Mouse (Mus musculus) liver, embryonic 14.5 days (tissue): Measurements from ENCODE around the gene Rpap1. TPM values are rescaled to one million over a fixed set of nuclear protein-coding genes. Genes with fewer than 3 reads are reported as not detected.
A peak's percentile ranks its signal among the peaks of the same experiment; 100 is the strongest.
"Not testable (repeated sequence)": the region's sequence is repeated elsewhere in the genome, so short reads cannot be mapped to it uniquely, and the experiment has no call there.

Experiments used
- ATAC-seq: fragments of 200-750 bp; cut with Nextera tagmentation; 2 replicates; pipeline ENCODE4 v1.8.0; 2017; ENCODE audit warnings: moderate number of reproducible peaks, mild to moderate bottlenecking, moderate library complexity; ENCODE audit not compliant: insufficient read depth
- DNase-seq, 3 experiments: peaks; one replicate each; pipeline ENCODE4 v3.0.0-alpha.2; 2012 to 2013; ENCODE audit warnings: low read depth in 3 of 3, low spot score in 3 of 3
- H3K27ac ChIP-seq: fragments of 300-500 bp; sonication (generic); 2 replicates; pipeline ENCODE4 v1.5.1; 2014; ENCODE audit warnings: moderate library complexity, mild to moderate bottlenecking, control low read depth, inconsistent platforms
- H3K27me3 ChIP-seq: fragments of 300-500 bp; sonication (generic); 2 replicates; pipeline ENCODE4 v1.6.1; 2014; ENCODE audit warnings: mild to moderate bottlenecking, low read length, moderate library complexity; ENCODE audit not compliant: control insufficient read depth, insufficient read depth
- H3K36me3 ChIP-seq: fragments of 300-500 bp; sonication (generic); replicated peaks from 2 replicates; pipeline ENCODE4 v1.6.1; 2014; ENCODE audit warnings: low read depth; ENCODE audit not compliant: control insufficient read depth, insufficient read depth
- H3K4me1 ChIP-seq, 2 experiments: fragments of 200-500 bp in 1 of 2; fragments of 300-500 bp in 1 of 2; sonication (generic) in 1 of 2; replicated peaks; 2 replicates each; pipeline ENCODE4 v1.6.1; 2012 to 2014; ENCODE audit warnings: antibody characterized with exemption in 1 of 2, inconsistent platforms in 1 of 2, low read length in 1 of 2; ENCODE audit not compliant: control insufficient read depth in 2 of 2, insufficient read depth in 2 of 2
- H3K4me2 ChIP-seq: fragments of 300-500 bp; sonication (generic); 2 replicates; pipeline ENCODE4 v1.6.1; 2014; ENCODE audit warnings: low read depth, mild to moderate bottlenecking, control low read depth, moderate library complexity
- H3K4me3 ChIP-seq, 2 experiments: fragments of 200-500 bp in 1 of 2; fragments of 300-500 bp in 1 of 2; sonication (generic) in 1 of 2; 2 replicates each; pipeline ENCODE4 v1.5.1; 2012 to 2014; ENCODE audit warnings: low read depth in 2 of 2, low read length in 2 of 2, mild to moderate bottlenecking in 2 of 2, control low read depth in 1 of 2, inconsistent platforms in 1 of 2, moderate library complexity in 1 of 2; ENCODE audit not compliant: insufficient read depth in 1 of 2
- H3K9ac ChIP-seq: fragments of 300-500 bp; sonication (generic); replicated peaks from 2 replicates; pipeline ENCODE4 v1.6.1; 2014; ENCODE audit warnings: mild to moderate bottlenecking, control low read depth, moderate library complexity
- H3K9me3 ChIP-seq: fragments of 300-500 bp; sonication (generic); 2 replicates; pipeline ENCODE4 v1.6.1; 2016; ENCODE audit warnings: low read length, mixed read lengths; ENCODE audit not compliant: control insufficient read depth
- CTCF ChIP-seq: IDR thresholded peaks from 2 replicates; pipeline ENCODE4 v1.5.1; 2016; ENCODE audit warnings: antibody characterized with exemption, low read depth, control low read depth
- EP300 ChIP-seq: IDR thresholded peaks from 2 replicates; pipeline ENCODE4 v1.6.1; 2016; ENCODE audit warnings: antibody characterized with exemption, low read depth
- WGBS: fragments of 180-500 bp; shearing (Covaris S2); extraction: QIAGEN DNeasy Blood & Tissue Kit; methylation state at CpG from one replicate; pipeline ENCODE4 v1.1.7; 2014; ENCODE audit not compliant: insufficient replicate concordance; 5-methylcytosine and 5-hydroxymethylcytosine counted together
- polyA plus RNA-seq, 2 experiments: library from polyadenylated mRNA; depleted of rRNA in 1 of 2; stranded (reverse) in 1 of 2; unstranded in 1 of 2; fragments of >200 nt; fragmentation: Nextera tagmentation in 1 of 2; extraction: Ambion mirVana in 1 of 2; gene quantifications; 2 replicates each; pipeline versions ENCODE4 v1.2.1 to v1.2.3; 2012 to 2014

Rpap1 gene
- polyA plus RNA-seq, 2 experiments = 6.0 to 6.1 TPM

DNA sequence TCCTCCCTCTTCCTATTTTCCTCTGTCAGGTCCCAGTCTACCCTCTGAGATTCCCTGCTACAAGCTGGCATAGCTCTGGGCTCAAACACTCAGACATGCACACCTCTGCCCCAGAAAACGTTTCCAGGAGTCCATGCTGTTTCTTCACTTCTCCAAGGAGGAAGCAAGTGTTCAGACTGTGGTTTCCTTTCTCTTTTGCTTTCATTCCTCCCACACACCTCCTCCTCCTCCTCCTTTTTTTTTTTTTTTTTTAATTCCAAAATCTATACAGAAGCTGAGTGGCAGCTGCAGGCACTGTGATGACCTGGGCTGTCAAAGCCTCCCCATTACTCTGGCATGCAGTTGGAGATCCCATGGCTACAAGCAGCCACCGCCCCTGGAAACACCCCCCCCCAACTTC is 46.8 kb downstream of the Rpap1 start:
- Histone ChIP-seq H3K27ac (no peak overlapping the region), H3K9ac (no peak overlapping the region), H3K36me3 (no peaks in the 10 kb centered on the region), H3K27me3 (peaks cover 19% of the 10 kb centered on the region), H3K4me3 (no peak overlapping the region), H3K4me1 (peaks cover 20 to 26% of the 10 kb centered on the region in 2 experiments), H3K4me2 (peak overlapping the region; percentile 100), H3K9me3 (no peaks in the 10 kb centered on the region)
- no peak for DNase-seq
- 7% methylated on average over 2 of the region's 2 CpGs for WGBS
- ATAC-seq = no peak
- TF ChIP-seq EP300 (no peak), CTCF (no peak)

DNA sequence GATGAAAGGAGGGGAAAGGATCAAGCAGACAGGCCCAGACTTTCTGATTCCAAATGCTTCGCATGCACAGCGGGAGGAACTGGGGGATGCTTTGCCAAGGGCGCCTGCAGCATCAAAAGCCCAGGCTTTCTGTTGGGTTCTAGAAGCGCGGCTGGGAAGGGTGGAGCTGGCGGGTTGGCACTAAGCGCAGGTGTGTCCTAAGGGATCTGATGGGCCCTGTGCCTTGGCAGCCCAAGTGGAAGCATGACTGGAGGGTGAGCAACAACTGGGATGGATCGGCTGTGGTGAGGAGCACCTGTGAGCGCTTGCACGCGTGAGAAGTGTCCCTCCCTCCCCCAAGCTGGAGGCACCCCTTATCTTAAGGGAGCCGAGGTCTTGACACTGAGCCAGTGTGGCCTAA is 50.2 kb downstream of the Rpap1 start:
- WGBS = 24% methylated on average over 12 of the region's 12 CpGs
- ATAC-seq = no peak
- no peak for TF ChIP-seq CTCF
- no peak for TF ChIP-seq EP300
- no peaks in the 10 kb centered on the region for H3K27me3 ChIP-seq
- H3K4me2 ChIP-seq = no peak overlapping the region
- H3K4me3 ChIP-seq = no peak overlapping the region
- no peaks in the 10 kb centered on the region; the same call in 1 of the 2 replicates for H3K36me3 ChIP-seq
- H3K9ac ChIP-seq = no peak overlapping the region
- H3K9me3 ChIP-seq = no peaks in the 10 kb centered on the region
- DNase-seq = no peak
- no peak overlapping the region for H3K27ac ChIP-seq
- peaks cover 4 to 9% of the 10 kb centered on the region in 2 experiments; a peak in 3 of 4 replicates for H3K4me1 ChIP-seq

DNA sequence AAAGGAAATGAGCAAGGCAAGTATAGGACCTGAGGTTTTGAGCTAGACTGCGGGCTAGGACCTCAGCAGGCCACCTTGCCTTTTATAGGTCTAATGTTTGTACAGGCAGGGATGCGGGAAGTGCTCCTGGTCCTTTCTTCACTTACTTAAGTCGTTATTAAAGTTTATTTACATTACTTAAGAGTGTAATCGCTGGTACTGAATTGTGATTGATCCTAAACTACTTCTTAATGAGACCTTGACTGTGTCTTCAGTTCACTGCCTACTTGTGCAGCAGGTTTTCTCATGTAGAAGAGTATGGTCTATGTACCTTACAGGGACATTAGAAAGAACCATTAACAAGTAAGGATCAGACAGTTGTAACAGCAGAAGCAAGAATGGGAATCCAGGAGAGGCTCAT is 56.6 kb downstream of the Rpap1 start:
- 80% methylated on average over 4 of the region's 4 CpGs for WGBS
- no peak overlapping the region for H3K4me2 ChIP-seq
- H3K4me3 ChIP-seq = no peak overlapping the region
- TF ChIP-seq EP300 (no peak), CTCF (no peak)
- no peaks in the 10 kb centered on the region for H3K27me3 ChIP-seq
- H3K27ac ChIP-seq = no peak overlapping the region
- no peak for DNase-seq
- no peak for ATAC-seq
- H3K36me3 ChIP-seq = peaks cover 37% of the 10 kb centered on the region
- H3K9ac ChIP-seq = no peak overlapping the region
- peaks cover 14 to 16% of the 10 kb centered on the region in 2 experiments for H3K4me1 ChIP-seq
- H3K9me3 ChIP-seq = no peaks in the 10 kb centered on the region

DNA sequence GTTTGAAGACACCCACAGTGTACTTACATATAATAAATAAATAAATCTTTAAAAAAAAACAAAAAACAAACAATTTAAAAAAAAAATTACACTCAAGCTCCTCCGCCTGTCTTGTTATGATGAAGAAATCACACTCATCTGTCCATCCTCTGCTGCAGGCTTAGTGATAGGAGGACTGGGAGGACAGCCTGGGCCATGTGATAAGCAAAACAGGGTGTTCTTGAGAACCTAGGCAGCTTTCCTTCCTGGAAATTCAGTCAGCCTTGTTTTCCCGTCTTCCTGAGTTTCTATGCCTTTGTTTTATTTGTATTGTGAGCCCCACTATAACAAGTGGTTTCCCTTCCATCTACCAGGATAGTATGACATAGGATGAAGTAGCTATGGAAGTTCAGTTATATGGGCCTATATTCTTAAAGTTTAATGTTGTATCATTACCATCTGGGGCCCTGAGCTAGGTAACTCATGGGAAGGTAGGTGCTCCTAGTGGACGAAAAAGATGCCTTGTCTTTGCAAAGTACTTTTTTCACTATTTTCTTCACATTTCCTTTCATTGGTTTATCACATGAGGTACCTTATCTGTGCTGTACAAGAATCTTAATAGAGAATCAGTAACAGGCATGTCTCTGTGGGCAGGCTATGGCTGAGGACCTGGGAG is 59.4 kb downstream of the Rpap1 start:
- H3K27ac ChIP-seq = peak overlapping the region; percentile 44
- peak; percentile 91 for ATAC-seq

DNA sequence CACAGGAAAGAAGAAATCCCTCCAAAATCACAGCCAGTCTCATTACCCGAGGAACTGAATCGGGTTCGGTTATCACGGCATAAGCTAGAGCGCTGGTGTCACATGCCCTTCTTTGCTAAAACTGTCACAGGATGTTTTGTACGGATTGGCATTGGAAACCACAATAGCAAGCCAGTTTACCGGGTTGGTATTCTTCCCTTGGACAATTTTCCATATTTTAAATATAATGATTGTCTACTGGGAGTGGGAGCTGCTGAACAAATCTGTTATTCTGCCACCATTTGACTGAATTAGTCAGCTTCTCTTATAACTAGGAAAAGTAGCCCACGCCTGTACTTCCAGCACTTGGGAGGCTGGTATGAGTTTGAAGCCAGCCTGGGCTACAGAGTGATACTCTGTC is 66.3 kb downstream of the Rpap1 start:
- Histone ChIP-seq H3K27me3 (no peaks in the 10 kb centered on the region), H3K36me3 (peaks cover 34% of the 10 kb centered on the region), H3K4me2 (no peak overlapping the region), H3K27ac (no peak overlapping the region), H3K9me3 (no peaks in the 10 kb centered on the region), H3K4me3 (no peak overlapping the region), H3K4me1 (peaks cover 0 to 3% of the 10 kb centered on the region in 2 experiments; a peak in 1 of 4 replicates), H3K9ac (no peak overlapping the region)
- 84% methylated on average over 8 of the region's 8 CpGs for WGBS
- TF ChIP-seq CTCF = no peak
- no peak for TF ChIP-seq EP300
- ATAC-seq (no peak), DNase-seq (no peak)

More for the DNA sequence above, 59.4 kb downstream of the Rpap1 start:
- DNase-seq = peak; percentile 64 to 66 (median 65)
- 37% methylated on average over 3 of the region's 3 CpGs for WGBS
- TF ChIP-seq CTCF (no peak), EP300 (peak; percentile 75)
- H3K9me3 ChIP-seq = no peaks in the 10 kb centered on the region
- H3K9ac ChIP-seq = no peak overlapping the region
- H3K4me3 ChIP-seq = no peak overlapping the region
- H3K4me1 ChIP-seq = peaks cover 16% of the 10 kb centered on the region in 2 experiments
- H3K27me3 ChIP-seq = no peaks in the 10 kb centered on the region
- H3K4me2 ChIP-seq = peak overlapping the region; percentile 41
- peaks cover 42% of the 10 kb centered on the region for H3K36me3 ChIP-seq

DNA sequence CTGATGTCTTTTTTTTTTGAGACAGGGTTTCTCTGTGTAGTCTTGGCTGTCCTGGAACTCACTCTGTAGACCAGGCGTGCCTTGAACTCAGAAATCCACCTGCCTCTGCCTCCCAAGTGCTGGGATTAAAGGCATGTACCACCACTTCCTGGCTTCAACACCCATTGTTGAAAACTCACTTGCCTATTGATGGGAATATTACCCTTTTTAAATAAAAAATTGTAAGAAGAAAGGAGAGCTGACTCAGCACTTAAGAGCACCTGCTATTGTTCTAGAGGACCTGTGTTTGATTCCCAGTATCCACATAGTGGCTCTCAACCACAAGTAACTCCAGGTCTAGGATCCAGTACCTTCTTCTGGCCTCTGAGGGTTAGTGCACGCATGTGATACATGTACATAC is 71.5 kb downstream of the Rpap1 start:
- H3K27ac ChIP-seq, H3K9me3 ChIP-seq, H3K4me3 ChIP-seq, ATAC-seq, H3K27me3 ChIP-seq, DNase-seq, H3K4me2 ChIP-seq, H3K4me1 ChIP-seq, H3K9ac ChIP-seq: not testable (repeated sequence)
- WGBS = 78% methylated on average over 2 of the region's 2 CpGs
- H3K36me3 ChIP-seq = peaks cover 13% of the 10 kb centered on the region
